Mouse (Mus musculus) left cerebral cortex, postnatal 25 days (tissue): ENCODE measurements at regions not wholly inside any gene's neighbourhood (a gene's known extent, or its start where the extent isn't known, plus 50 kb on each side); places are given as distances from the start of the nearest gene placed in this dataset.

ENCODE experiments used
- DNase-seq, 2 experiments: peaks; one replicate each; pipeline ENCODE4 v3.0.0; 2022; ENCODE audit warnings: low spot score in 2 of 2, mixed read lengths in 1 of 2
- intact Hi-C: fragments of 180-260 bp; cut with DNase I; formaldehyde crosslinking; loops from one replicate; pipeline ENCODE4 v1.15.1; 2025

DNA sequence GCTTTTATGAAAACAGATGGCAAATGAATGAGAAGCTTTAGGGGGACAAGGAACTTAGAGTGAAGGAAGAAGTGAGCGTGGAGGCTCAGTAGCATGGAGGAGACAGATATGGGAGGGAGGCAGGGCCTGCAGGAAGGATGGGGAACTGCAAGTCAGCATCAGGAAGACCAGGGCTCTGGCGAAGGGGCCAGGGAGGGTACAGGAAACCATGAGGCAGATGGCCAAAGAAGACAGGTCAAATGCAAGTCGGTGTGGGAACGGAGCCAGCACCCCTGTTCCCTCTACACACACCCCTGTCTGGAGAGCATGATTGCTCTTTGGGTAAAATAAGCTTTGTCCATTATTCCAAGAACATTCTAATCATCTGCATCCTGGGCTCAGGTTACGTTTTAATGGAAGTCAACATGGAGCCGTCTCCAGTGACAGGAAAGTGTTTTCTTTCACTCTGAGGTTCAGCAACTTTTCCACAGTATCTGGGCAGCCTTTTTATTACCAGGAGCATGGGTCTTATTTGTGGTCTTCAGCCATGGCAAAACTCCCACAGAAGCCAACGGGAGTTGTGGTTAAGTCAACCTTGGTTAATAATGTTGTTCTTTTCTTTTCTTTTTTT lies 370.2 kb upstream of the Gm5148 start:
- intact Hi-C loops = no loop called here
- DNase-seq = peak in 1 of 2 experiments; percentile 19

DNA sequence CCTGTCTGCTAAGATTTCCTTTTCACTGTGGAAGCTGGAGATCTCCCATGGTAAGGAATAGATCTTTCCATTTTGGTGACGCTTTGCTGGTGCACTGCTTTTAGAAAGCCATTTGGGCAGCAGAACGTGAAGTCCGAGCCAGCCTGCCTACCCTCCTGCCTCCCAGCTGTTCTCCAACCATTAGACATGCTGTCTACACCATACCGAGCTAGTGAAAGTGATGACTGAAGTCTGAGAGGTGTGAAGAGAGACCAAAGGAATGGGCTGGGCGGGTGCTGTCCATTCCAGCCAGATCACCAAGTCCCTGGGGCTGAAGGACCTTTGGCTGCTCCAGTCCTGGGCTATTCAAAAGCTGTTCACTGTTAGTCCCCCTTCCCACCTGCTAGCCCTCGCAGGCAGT lies 360.3 kb upstream of the Gm5148 start:
- peak in 1 of 2 experiments; percentile 14 for DNase-seq
- intact Hi-C loops = no loop called here

DNA sequence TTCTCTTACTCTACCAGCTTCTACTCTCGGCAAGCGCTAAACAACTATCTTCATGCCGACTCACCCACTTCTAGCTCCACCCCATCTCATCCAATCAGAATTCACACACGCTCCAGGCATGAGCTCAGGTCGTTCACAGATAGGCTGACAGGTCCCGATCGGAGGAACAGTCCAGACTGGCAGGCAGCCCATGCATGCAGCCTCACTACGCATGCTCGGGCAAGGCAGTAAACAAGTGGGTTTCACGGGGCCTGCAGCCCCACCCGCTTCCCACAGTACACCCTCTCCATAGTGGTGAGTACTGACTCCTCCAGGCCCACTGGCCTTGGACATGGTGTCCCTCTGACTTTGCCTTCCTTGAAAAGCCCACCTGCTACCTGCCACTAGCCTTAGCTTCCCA lies 358.1 kb upstream of the Gm5148 start:
- no peak for DNase-seq
- intact Hi-C loops = no loop called here

DNA sequence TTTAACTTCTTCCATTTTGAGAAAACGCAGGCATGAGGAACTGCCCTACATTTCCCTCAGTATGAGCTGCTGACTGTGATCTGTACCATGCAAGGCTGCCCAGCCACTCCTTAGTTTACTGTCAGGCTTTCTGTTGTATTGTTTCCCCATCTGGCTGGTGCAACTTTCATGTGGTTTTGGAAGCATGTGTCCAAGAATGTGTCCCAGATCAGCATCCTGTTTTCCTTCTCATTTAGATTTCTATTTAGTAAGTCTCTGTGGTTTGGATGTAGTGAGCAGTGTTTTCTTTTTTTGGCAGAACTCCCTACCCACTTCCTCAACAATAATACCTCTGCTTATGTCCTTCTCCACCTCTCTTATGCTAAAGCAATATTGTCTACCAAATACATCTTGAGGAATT lies 352.5 kb upstream of the Gm5148 start:
- DNase-seq = peak in 1 of 2 experiments; percentile 47
- intact Hi-C loops = no loop called here

DNA sequence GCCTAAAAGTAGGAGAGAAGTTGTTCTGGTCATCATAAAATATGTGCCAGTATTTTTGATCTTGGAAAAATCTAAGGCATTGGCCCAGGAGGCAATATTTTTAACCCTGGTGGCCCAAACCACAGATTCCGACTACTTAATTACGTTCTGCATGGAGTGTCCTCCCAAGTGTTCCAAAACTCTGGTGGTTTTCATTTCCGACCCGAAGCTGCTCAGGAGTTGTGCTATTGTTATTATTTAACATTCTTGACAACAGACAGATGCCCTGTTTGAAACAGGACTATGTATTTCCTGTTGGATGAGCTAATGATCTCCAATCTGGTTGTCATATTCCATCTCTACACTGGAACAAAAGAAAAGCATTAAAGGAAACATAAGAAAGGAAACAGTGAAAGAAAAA lies 349.7 kb upstream of the Gm5148 start:
- no peak for DNase-seq
- intact Hi-C loops = no loop called here

DNA sequence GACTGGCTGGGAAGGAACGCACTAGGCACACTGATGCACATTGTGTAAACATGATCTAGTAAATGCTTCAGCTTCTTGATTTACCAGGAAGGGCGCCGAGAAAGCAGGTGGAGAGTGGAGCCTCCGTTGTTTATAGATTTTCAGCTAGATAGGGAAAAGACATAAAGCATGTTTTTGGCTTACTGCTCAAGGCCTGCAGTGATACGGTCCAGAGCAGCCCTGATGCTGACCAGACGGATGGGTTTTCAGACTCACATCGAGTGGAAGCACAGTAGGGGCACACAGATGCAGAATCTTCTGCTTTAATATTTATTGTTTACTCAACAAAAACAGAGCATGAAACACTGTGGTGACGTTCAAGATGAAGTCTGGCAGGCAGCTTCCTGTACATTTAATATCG lies 331.3 kb upstream of the Gm5148 start:
- intact Hi-C loops = no loop called here
- no peak for DNase-seq

DNA sequence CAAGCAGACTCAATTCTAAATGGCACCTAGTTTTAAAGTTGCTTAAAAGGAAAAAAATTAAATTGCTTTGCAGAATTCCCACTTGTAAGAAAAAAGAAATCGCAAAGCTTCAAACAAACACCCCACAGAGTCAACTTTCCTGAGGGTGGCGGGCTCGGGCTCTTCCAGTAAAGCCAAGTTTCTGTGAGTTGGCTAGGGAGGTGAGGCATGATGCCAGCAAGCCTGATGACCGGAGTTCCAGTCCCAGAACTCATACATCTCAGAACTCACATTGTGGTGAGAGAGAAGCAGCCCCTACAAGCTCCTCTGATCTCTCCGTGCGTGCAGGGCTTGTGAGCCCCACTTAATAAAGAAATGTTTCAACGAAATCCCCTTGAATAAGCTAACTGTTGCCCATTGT lies 328.7 kb upstream of the Gm5148 start:
- intact Hi-C loops = no loop called here
- DNase-seq = no peak

DNA sequence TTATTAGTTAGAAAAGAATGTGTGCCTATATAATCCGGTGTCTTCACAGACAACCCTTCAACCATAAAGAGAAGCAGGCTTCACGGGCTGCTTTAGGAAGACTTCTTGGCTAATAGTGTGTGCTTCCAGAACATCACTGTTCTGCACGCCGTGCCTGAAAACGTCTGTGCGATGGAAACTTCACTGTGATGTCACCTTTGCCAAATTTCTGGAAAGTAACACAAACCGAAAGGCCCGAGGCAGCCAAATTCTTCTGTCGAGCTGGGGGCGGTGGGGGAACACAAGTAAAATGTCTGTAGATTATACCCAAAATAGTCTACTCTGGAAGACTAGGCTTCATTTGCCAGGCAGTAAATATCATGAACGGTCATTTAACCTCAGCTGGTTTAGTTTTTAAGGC lies 327.5 kb upstream of the Gm5148 start:
- DNase-seq = peak in 1 of 2 experiments; percentile 32
- intact Hi-C loops = no loop called here

DNA sequence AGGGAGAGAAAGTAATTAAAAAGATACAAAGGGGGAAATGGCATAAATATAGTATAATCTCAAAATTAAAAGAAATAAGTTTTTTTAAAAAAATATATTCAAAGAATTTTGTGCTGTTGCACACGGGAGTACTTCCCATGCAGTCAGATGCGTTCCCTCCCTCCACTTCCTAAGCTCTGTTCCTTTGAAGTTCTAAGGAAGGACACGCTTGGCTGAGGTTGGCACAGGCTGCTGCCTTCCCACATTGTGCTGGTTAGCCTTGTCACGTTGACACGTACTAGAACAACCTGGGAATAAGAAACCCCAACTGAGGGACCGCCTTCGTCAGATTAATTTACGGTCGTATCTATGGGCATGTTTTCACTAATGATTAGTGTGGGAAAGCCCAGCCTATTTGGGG lies 326.6 kb upstream of the Gm5148 start:
- DNase-seq = no peak
- intact Hi-C loops = no loop called here

DNA sequence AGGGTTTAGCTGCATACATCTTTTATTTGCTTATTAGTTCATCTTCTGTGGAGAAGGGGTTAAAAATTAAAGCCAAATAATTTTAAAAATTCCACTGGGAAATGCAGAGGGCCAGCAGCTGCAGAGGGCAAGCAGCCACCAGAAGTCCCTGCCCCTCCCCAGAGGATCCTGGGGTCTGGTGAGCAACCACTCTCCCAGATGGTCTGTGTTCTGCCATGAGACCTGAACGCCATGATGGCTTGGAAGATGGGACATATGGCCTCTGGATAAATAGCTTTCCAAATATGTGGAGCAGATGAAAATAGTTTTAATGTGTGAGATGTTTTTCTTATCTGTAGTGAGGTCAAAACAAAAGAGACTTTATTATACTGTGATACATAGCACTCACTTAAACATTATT lies 326.1 kb upstream of the Gm5148 start:
- DNase-seq = no peak
- intact Hi-C loops = no loop called here

DNA sequence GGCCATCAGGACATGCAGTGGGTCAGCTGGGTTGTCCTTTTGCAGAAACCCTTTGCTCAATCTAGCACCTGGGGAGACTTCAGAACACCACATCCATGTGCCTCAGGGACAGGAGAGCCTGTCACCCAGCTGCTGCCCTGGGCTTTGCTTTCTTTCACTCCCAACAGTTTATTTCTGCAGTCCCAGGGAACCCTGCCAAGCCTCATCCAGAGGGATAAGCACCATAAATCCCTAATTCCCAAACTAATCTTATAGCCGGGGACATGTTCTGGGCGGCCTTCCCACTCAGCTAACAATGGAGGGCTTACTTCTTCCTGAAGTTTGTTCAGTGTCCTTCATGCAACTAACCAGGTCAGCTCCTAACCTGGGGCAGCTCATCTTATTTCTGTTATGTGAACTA lies 325.0 kb upstream of the Gm5148 start:
- no peak for DNase-seq
- intact Hi-C loops = no loop called here

DNA sequence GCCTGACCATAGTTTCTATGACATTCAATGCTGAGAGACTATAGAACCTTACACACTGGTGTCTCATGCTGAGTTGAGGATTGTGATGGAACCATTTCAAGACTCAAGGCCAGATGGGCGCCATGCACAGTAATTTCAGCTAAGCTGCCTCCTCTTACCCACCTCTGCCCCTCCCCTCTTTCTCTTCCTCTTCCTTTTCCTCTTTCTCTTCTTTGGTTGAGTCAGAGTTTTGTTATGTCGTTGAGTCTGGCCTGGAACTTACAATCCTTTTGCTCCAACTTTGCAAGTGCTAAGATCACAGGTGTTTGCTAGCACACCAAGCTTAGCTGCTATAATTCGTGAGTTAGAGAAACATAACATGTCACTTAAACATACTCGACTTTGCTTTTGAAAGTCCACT lies 323.2 kb upstream of the Gm5148 start:
- no peak for DNase-seq
- intact Hi-C loops = no loop called here

DNA sequence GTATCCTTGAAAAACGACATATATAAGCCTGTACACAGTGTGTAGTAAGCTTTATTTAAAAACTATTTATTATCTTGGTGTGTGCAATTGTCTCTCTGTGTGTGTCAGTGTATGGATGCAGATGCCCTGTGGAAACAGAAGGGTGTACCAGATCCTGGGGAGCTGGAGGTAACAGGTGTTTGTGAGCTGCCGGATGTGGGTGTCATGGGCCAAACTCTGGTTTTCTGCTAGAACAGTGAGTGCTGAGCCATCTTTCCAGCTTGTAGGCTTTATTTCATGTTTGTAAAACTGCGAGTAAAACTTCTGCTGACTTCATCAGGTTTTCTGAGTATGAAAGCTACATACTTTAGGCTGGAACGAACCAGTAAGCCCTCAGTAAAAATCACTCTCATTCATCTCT lies 322.3 kb upstream of the Gm5148 start:
- intact Hi-C loops = no loop called here
- DNase-seq = no peak

DNA sequence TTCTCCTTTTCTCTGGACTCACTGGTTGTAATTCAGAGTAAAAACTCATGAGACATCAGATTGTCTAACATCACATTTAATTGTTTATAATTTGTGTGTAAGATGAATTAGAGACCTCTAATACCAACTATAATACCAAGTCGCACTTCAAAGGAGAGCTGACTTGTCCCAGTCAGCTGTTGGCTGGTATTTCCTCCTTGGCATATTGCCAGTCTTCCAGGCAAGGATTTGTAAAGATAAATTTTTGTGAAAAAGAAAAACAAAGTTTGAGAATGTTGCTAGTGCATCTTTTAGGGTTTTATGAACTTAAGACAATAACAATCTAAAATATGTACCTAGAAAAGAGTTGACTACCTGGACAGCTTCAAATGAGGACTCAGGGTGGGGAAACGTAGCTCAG lies 321.7 kb upstream of the Gm5148 start:
- intact Hi-C loops = no loop called here
- DNase-seq = no peak

DNA sequence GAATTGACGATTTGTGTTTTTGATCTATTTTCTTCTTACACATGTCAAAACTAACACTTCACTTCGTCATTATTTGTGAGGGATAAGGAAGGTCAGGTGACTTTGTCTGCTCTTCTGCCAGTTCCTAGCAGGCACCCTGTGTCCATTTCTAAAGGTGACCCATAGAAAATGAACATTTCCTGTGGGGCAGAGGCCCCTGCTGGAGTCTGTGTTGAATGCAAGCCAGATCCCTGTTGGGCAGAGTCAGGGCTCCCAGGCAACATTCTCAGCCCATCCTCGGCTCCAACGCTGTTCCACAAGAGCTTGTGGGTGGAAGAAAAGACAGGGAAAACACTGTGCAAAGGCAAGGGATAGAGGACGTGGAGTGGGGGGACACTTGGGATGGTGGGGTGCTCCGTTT lies 321.2 kb upstream of the Gm5148 start:
- intact Hi-C loops = no loop called here
- no peak for DNase-seq

DNA sequence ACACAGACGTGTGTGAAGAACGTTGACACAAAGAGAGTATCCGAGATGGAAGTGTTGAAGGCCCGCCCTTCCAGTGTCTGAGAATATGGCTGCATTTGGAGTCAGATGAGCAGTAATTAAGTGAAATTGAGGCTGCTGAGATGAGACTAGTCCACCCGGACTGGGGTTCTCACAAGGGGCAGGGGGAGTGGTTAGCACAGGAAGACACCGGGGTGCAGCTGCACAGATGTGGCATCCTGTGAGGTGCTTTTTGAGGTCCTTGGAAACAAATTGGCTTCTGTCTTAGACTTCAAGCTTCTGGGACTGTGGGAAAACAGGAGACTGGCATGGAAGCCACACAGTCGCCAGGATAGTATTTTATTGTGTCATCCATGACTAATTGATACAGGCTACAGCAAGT lies 320.0 kb upstream of the Gm5148 start:
- intact Hi-C loops = no loop called here
- DNase-seq = no peak

DNA sequence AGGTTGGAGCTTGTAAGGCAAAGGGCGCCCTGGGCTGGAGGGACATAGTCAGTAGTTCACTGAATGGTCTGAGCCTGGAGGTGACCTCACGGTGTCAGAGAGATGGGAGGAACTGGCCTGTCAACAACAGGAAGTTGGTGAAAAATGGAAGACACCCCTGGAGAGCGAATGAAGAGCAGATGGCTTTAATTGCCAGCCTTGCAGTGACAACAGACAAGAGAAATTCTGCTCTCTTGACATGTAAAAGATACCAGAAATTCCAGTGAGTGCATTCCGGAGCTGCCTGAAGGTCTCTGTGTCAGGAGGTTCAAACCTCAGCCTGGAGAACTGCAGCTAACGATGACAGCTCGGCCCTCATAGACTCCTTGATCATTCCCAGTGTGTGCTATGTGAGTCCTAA lies 318.3 kb upstream of the Gm5148 start:
- no peak for DNase-seq
- intact Hi-C loops = no loop called here

DNA sequence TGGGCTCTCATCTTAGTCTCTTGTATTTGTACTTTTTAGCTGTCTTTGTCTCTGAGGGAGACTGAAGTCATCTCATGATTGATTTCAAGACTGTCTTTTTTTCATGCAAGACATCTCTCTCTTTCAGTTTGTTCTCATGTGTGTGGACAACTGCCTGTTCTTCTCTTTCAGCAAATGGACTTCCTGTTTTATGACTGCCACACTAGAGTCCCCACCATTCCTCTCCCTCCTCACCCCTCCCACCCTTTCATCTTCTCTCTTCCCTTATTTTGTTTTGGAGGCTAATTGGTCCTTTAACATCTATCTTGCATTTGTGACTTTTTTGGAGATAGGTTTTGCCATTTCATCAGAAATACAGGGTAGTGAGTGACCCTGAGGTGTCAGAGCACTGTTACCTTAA lies 311.8 kb upstream of the Gm5148 start:
- intact Hi-C loops = no loop called here
- no peak for DNase-seq

DNA sequence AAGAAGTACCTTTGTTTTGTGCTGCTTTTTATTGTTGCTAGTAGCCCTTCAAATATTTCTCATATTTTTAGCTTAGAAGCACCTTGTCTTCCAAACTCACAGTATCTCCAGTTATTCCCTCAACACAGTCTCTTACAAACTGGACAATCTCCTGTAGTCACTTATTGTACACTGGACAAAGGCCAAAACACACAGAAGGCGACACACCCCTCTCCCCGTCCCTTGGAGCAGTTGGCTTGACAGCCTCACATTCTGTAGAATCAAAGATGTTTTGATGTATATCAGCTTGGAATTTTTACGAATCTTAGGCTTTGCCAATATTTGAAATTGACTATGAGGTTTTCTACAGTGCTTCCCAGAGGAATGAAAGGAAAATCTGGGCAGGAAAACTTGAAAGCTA lies 309.8 kb upstream of the Gm5148 start:
- intact Hi-C loops = no loop called here
- no peak for DNase-seq

DNA sequence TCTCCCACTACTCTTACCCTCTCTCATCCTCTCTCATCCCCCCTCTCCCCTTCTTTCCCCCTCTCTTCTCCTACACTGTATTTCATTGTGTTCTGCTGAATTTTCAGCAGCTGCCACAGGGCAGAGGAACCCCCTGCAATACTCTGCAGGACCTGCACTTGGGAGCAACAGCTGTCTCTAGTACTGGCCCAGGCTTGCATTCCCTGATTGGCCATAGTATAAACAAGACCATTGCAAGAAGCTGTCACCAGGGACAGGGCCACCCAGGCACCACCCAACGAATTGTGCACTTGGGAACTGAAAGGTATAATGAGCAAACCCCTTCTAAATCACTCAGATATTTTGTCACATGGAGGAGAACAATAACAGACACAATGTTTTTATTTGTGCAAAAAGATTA lies 290.5 kb upstream of the Gm5148 start:
- DNase-seq = no peak
- intact Hi-C loops = no loop called here

DNA sequence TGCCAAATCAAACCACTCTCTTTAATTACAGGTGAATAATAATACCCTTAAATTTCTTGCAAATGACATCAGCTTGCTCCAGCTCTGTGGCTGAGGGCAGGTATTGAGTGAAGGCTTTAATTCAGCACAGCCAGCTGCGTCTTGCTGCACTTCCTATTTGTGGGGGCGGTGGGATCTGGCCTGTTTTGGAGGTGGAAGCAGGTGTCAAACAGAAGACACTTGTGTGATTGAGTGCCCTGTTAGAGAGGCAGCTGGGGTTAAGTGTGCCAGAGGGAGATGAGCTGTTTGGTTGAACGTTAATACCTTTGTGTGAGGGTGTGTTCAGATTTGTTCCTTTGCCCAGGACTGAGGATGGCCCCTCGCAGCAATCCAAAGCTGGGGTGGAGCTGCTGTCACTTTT lies 284.9 kb upstream of the Gm5148 start:
- intact Hi-C loops = no loop called here
- DNase-seq = no peak

DNA sequence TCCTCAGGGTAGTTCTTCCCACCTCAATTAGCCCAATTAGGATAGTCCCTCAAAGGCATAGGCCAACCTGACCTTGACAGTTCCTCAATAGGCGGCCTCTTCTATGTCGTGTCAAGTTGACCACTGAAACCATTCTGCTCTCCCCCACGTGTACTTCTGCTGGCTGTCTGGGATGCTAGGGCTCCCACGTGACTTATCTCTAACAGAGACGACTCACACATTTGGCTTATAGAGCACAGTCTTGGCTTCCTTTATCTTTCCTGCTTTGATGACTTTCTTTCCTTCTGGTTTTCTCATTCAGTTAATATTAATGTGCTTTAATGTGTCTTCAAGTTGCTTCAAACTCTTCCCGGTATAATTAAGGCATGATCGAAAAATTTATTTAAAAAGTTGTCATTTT lies 284.0 kb upstream of the Gm5148 start:
- DNase-seq = no peak
- intact Hi-C loops = no loop called here

DNA sequence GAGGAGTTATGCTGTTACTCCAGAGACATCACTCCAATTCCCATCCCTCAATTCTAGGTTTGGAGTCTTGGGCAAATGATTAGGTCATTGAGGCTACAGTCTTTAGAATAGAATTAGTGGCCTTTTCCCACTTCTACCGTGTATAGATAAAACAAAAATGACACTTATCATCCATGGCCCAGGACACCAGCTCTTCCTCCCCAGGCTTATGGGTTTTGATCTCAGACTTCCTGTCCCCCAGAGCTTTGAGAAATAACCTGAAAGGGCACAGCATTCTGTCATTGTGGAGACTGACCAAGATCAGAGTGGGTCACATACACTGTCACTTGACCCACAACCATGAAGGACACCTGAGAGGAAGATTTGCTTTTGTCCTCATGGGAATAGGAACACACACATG lies 283.3 kb upstream of the Gm5148 start:
- intact Hi-C loops = no loop called here
- no peak for DNase-seq
